Mouse (Mus musculus): ENCODE data around the gene Pih1d1. TPM values are rescaled to one million over a fixed set of nuclear protein-coding genes. Genes with fewer than 3 reads are reported as not detected.

Pih1d1 gene
- total and polyA plus RNA-seq, 2 experiments from 2014 or later = 79.3 to 124 TPM

GRCm38 (mm10) chr7:45153586-45153985 lies 517 bp upstream of the Pih1d1 start:
- Histone ChIP-seq H3K27me3 (ENCODE audit: insufficient read depth, low read length) (no peaks in the 10 kb centered on the region), H3K9me3 (ENCODE audit: low read length) (no peaks in the 10 kb centered on the region), H3K4me1 (ENCODE audit: insufficient read depth, low read length) (peaks cover 7% of the 10 kb centered on the region; the same call in 1 of the 2 replicates), H3K36me3 (ENCODE audit: insufficient read depth, low read length) (no peaks in the 10 kb centered on the region), H3K27ac (peak overlapping the region; percentile 88), H3K4me3 (ENCODE audit: low read length) (peak overlapping the region; percentile 52), H3K4me2 (ENCODE audit: low read depth, low read length) (peak overlapping the region; percentile 89), H3K9ac (replicated peaks; ENCODE audit: low read length) (peak overlapping the region; percentile 64)
- DNase-seq (ENCODE audit: low spot score) (no peak), ATAC-seq (0 out of 2 replicates have a peak, but pooled peaks have one; percentile 8)
- 2% methylated on average over 5 of the region's 5 CpGs for WGBS
- TF ChIP-seq CTCF (IDR thresholded peaks at IDR 0.05; ENCODE audit: low read depth) = no peak

DNA sequence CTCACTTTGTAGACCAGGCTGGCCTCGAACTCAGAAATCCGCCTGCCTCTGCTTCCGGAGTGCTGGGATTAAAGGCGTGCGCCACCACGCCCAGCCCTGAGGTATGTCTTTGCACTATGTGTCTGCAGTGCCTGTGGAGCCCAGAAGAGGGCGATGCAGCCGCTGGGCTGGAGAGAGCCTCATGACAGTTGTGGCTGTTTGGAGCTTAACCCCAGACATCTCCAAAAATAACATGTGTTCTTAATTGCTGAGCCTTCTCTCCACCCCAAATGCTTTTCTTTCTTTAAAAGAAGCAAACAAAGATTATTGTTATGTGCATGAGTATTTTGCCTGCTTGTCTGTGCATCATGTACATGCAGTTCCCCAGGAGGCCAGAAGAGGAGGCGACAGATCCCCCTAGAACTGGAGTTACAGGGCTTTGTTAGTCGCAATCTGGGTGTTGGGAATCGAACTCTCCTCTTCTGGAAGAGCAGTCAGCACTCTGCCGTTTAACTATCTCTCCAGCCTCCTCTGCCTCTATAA lies 951 bp downstream of the Pih1d1 start:
- WGBS = 80% methylated on average over 12 of the region's 12 CpGs
- peak overlapping the region; percentile 52 for H3K4me3 ChIP-seq (ENCODE audit: low read length)
- 0 out of 2 replicates have a peak, but pooled peaks cover 2% of the 10 kb centered on the region for H3K36me3 ChIP-seq (ENCODE audit: insufficient read depth, low read length)
- ATAC-seq = peak; percentile 4; the same call in 1 of the 2 replicates
- H3K9me3 ChIP-seq (ENCODE audit: low read length) = no peaks in the 10 kb centered on the region
- peak overlapping the region; percentile 88; the same call in 1 of the 2 replicates for H3K27ac ChIP-seq
- TF ChIP-seq CTCF (IDR thresholded peaks at IDR 0.05; ENCODE audit: low read depth) = peak; percentile 67
- peaks cover 7% of the 10 kb centered on the region; the same call in 1 of the 2 replicates for H3K4me1 ChIP-seq (ENCODE audit: insufficient read depth, low read length)
- peak; percentile 61 for DNase-seq (ENCODE audit: low spot score)
- no peak overlapping the region; the same call in 1 of the 2 replicates for H3K9ac ChIP-seq (replicated peaks; ENCODE audit: low read length)
- H3K4me2 ChIP-seq (ENCODE audit: low read depth, low read length) = peak overlapping the region; percentile 89
- no peaks in the 10 kb centered on the region for H3K27me3 ChIP-seq (ENCODE audit: insufficient read depth, low read length)

GRCm38 (mm10) chr7:45155590-45155989 lies 1.5 kb downstream of the Pih1d1 start:
- no peak for ATAC-seq
- DNase-seq (ENCODE audit: low spot score) = no peak
- 0 out of 2 replicates have a peak, but pooled peaks cover 4% of the 10 kb centered on the region for H3K36me3 ChIP-seq (ENCODE audit: insufficient read depth, low read length)
- no peak overlapping the region for H3K9ac ChIP-seq (replicated peaks; ENCODE audit: low read length)
- H3K4me1 ChIP-seq (ENCODE audit: insufficient read depth, low read length) = peaks cover 7% of the 10 kb centered on the region; the same call in 1 of the 2 replicates
- no peaks in the 10 kb centered on the region for H3K9me3 ChIP-seq (ENCODE audit: low read length)
- H3K27me3 ChIP-seq (ENCODE audit: insufficient read depth, low read length) = no peaks in the 10 kb centered on the region
- WGBS = 86% methylated on average over 9 of the region's 9 CpGs
- H3K4me2 ChIP-seq (ENCODE audit: low read depth, low read length) = peak overlapping the region; percentile 89
- no peak overlapping the region for H3K27ac ChIP-seq
- no peak for TF ChIP-seq CTCF (IDR thresholded peaks at IDR 0.05; ENCODE audit: low read depth)
- H3K4me3 ChIP-seq (ENCODE audit: low read length) = no peak overlapping the region

DNA sequence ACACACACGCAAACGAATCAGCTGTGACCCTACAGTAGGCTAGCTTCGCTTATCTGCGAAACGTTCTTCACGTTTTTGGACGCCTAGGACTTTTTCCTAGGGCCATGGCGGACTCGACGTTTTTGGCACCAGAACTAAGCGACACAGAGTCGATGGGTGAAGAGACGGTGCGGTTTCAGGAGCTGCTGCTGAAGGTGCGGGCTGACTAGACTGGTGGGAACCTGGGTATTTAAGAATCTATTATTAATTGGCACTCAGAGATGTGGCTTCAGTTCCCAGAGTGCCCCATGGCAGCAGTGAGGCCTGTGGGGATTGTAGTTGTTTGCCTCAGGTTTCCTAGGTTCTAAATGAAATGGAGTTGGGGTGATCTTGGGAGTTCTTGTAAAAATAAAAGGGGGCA lies 2.1 kb downstream of the Pih1d1 start:
- no peak overlapping the region for H3K9ac ChIP-seq (replicated peaks; ENCODE audit: low read length)

DNA sequence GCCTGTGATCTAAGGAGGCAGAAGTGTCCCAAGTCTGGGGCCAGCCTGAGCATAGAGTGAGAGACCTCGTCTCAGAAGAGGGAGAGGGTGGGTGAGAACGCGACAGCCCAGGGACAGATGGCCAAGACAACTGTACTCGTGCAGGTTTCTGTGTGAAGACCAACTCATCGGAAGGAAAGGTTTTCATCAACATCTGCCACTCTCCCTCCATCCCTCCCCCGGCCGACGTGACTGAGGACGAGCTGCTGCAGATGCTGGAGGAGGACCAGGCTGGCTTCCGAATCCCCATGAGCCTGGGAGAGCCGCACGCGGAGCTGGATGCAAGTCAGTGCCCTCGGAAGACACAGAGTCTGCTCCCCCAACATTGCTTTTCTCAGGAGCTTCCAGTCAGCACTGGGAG lies 3.4 kb downstream of the Pih1d1 start:
- H3K4me2 ChIP-seq (ENCODE audit: low read depth, low read length) = no peak overlapping the region
- no peaks in the 10 kb centered on the region for H3K9me3 ChIP-seq (ENCODE audit: low read length)
- DNase-seq (ENCODE audit: low spot score) = no peak
- H3K27ac ChIP-seq = no peak overlapping the region
- no peak for TF ChIP-seq CTCF (IDR thresholded peaks at IDR 0.05; ENCODE audit: low read depth)
- no peak overlapping the region for H3K4me3 ChIP-seq (ENCODE audit: low read length)
- H3K4me1 ChIP-seq (ENCODE audit: insufficient read depth, low read length) = peaks cover 7% of the 10 kb centered on the region; the same call in 1 of the 2 replicates
- H3K36me3 ChIP-seq (ENCODE audit: insufficient read depth, low read length) = 0 out of 2 replicates have a peak, but pooled peaks cover 4% of the 10 kb centered on the region
- ATAC-seq = no peak
- WGBS = 90% methylated on average over 14 of the region's 14 CpGs
- no peaks in the 10 kb centered on the region for H3K27me3 ChIP-seq (ENCODE audit: insufficient read depth, low read length)
- H3K9ac ChIP-seq (replicated peaks; ENCODE audit: low read length) = no peak overlapping the region

More for the DNA sequence above, 2.1 kb downstream of the Pih1d1 start:
- H3K4me1 ChIP-seq (ENCODE audit: insufficient read depth, low read length) = peaks cover 7% of the 10 kb centered on the region; the same call in 1 of the 2 replicates
- 0 out of 2 replicates have a peak, but pooled peaks cover 4% of the 10 kb centered on the region for H3K36me3 ChIP-seq (ENCODE audit: insufficient read depth, low read length)
- no peak for ATAC-seq
- H3K4me3 ChIP-seq (ENCODE audit: low read length) = no peak overlapping the region
- no peaks in the 10 kb centered on the region for H3K27me3 ChIP-seq (ENCODE audit: insufficient read depth, low read length)
- no peak for TF ChIP-seq CTCF (IDR thresholded peaks at IDR 0.05; ENCODE audit: low read depth)
- 97% methylated on average over 15 of the region's 15 CpGs for WGBS
- DNase-seq (ENCODE audit: low spot score) = no peak
- H3K27ac ChIP-seq = no peak overlapping the region
- no peak overlapping the region for H3K4me2 ChIP-seq (ENCODE audit: low read depth, low read length)
- no peaks in the 10 kb centered on the region for H3K9me3 ChIP-seq (ENCODE audit: low read length)

DNA sequence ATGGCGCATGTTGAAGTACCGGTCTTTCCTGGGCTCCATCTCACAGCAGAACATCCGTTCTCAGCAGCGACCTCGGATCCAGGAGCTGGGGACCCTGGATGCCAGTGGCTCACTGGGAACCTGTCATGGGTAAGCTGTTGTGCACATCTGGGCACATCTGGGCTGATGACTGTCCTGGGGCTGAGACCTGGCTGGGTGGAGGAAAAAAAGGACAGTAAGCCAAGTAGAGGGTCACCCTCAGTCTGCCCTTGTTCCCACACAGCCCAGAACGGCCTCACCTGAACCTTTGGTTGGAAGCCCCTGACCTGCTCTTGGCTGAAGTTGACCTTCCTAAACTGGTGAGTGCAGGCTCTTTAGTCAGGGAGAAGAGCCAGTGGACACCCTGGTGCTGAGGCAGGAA lies 4.9 kb downstream of the Pih1d1 start:
- Histone ChIP-seq H3K4me2 (ENCODE audit: low read depth, low read length) (no peak overlapping the region), H3K36me3 (ENCODE audit: insufficient read depth, low read length) (0 out of 2 replicates have a peak, but pooled peaks cover 4% of the 10 kb centered on the region), H3K9me3 (ENCODE audit: low read length) (no peaks in the 10 kb centered on the region), H3K27me3 (ENCODE audit: insufficient read depth, low read length) (no peaks in the 10 kb centered on the region; the same call in 1 of the 2 replicates), H3K27ac (no peak overlapping the region), H3K4me3 (ENCODE audit: low read length) (no peak overlapping the region), H3K9ac (replicated peaks; ENCODE audit: low read length) (no peak overlapping the region), H3K4me1 (ENCODE audit: insufficient read depth, low read length) (peaks cover 3% of the 10 kb centered on the region)
- TF ChIP-seq CTCF (IDR thresholded peaks at IDR 0.05; ENCODE audit: low read depth) = no peak
- ATAC-seq (no peak), DNase-seq (ENCODE audit: low spot score) (no peak)
- WGBS = 96% methylated on average over 6 of the region's 6 CpGs

DNA sequence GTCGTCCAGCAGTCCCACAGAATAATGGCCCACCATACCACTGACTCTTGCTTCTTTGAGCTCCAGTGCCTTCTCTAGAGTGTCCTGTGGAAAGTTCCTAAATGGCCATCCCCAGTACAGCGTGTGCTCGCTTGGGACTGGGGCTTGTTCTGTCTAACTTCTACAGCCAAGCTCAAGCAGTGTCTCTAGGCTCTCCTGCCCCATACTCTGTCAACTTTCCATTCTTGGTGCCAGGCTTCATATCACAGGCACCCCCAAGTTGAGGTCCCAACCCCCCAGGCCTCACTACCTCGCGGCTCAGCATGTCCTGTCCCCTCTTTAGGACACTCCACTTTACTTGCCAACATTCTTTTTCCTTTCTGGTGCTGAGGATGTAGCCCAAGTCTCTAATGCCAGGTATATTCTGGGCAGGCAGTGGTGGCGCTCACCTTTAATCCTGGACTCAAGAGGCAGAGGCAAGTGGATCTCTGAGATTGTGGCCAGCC lies 6.3 kb downstream of the Pih1d1 start:
- TF ChIP-seq CTCF (IDR thresholded peaks at IDR 0.05; ENCODE audit: low read depth) = no peak

More for the DNA sequence above, 6.3 kb downstream of the Pih1d1 start:
- DNase-seq (ENCODE audit: low spot score) = no peak
- 0 out of 2 replicates have a peak, but pooled peaks cover 4% of the 10 kb centered on the region for H3K36me3 ChIP-seq (ENCODE audit: insufficient read depth, low read length)
- no peak overlapping the region for H3K9ac ChIP-seq (replicated peaks; ENCODE audit: low read length)
- no peak overlapping the region for H3K4me2 ChIP-seq (ENCODE audit: low read depth, low read length)
- 90% methylated on average over 6 of the region's 6 CpGs for WGBS
- ATAC-seq = no peak
- H3K4me1 ChIP-seq (ENCODE audit: insufficient read depth, low read length) = no peaks in the 10 kb centered on the region; the same call in 1 of the 2 replicates
- H3K9me3 ChIP-seq (ENCODE audit: low read length) = no peaks in the 10 kb centered on the region
- no peak overlapping the region for H3K27ac ChIP-seq
- no peak overlapping the region for H3K4me3 ChIP-seq (ENCODE audit: low read length)
- H3K27me3 ChIP-seq (ENCODE audit: insufficient read depth, low read length) = peaks cover 5% of the 10 kb centered on the region
